Mouse (Mus musculus) small intestine, adult 2 months (tissue): ENCODE measurements around the gene Gm49630. TPM values are rescaled to one million over a fixed set of nuclear protein-coding genes. Genes with fewer than 3 reads are reported as not detected.
"Not testable (repeated sequence)": the region's sequence is repeated elsewhere in the genome, so short reads cannot be mapped to it uniquely, and the experiment has no call there.

Experiments
- H3K27ac ChIP-seq: fragments of 200-500 bp; 2 replicates; pipeline ENCODE4 v1.5.1; 2012; ENCODE audit warnings: low read depth, low read length, control low read depth, inconsistent platforms; ENCODE audit not compliant: insufficient read depth
- H3K27me3 ChIP-seq: fragments of 200-500 bp; 2 replicates; pipeline ENCODE4 v1.6.1; 2012; ENCODE audit warnings: mild to moderate bottlenecking, moderate library complexity, low read length, inconsistent platforms; ENCODE audit not compliant: control insufficient read depth, insufficient read depth
- H3K36me3 ChIP-seq: fragments of 200-500 bp; 2 replicates; pipeline ENCODE4 v1.6.1; 2012; ENCODE audit warnings: mild to moderate bottlenecking, low read length, control low read depth, inconsistent platforms; ENCODE audit not compliant: control insufficient read depth, insufficient read depth
- H3K4me1 ChIP-seq: fragments of 200-500 bp; 2 replicates; pipeline ENCODE4 v1.6.1; 2012; ENCODE audit warnings: low read length, inconsistent platforms, mixed read lengths; ENCODE audit not compliant: control insufficient read depth, insufficient read depth, insufficient read length
- H3K4me3 ChIP-seq: fragments of 200-500 bp; 2 replicates; pipeline ENCODE4 v1.5.1; 2012; ENCODE audit warnings: low read depth, mild to moderate bottlenecking, control low read depth, inconsistent platforms, low read length, moderate library complexity
- WGBS: fragments of 180-500 bp; shearing (Covaris S2); methylation state at CpG from one replicate; pipeline ENCODE4 v1.1.7; 2018; 5-methylcytosine and 5-hydroxymethylcytosine counted together
- polyA plus RNA-seq: library from polyadenylated mRNA; depleted of rRNA; stranded (reverse); fragments of >200 nt; gene quantifications from 2 replicates; pipeline ENCODE4 v1.2.3, GENCODE M21; 2012; rRNA removed

Gm49630 gene
- 2.1 TPM in 1 of 2 replicates, not detected in the other for polyA plus RNA-seq

- H3K27ac ChIP-seq, H3K27me3 ChIP-seq, H3K36me3 ChIP-seq, H3K4me3 ChIP-seq, H3K4me1 ChIP-seq: not testable (repeated sequence)
- whole genome bisulfite sequencing = 86% methylated on average over 3 of the region's 5 CpGs
Observed at GRCm38 (mm10) chr17:7371879-7372278, at the start of gene Gm49630. TSS of gene Gm49630 (minus strand) at chr17:7371979.

- H3K27me3 ChIP-seq, H3K4me1 ChIP-seq, H3K27ac ChIP-seq, H3K4me3 ChIP-seq, H3K36me3 ChIP-seq: not testable (repeated sequence)
- 5% methylated on average over 2 of the region's 3 CpGs for WGBS
Observed at GRCm38 (mm10) chr17:7420191-7420973, 48.6 kb upstream of the Gm49630 start.

- H3K36me3 ChIP-seq, H3K4me1 ChIP-seq, H3K27ac ChIP-seq, H3K27me3 ChIP-seq, H3K4me3 ChIP-seq: not testable (repeated sequence)
- 86% methylated on average over 7 of the region's 9 CpGs for WGBS
Observed at GRCm38 (mm10) chr17:7414601-7415310, 43.0 kb upstream of the Gm49630 start.

- H3K27ac ChIP-seq, H3K4me3 ChIP-seq, H3K4me1 ChIP-seq, H3K36me3 ChIP-seq, H3K27me3 ChIP-seq: not testable (repeated sequence)
- WGBS = 69% methylated on average over 8 of the region's 8 CpGs
Observed at GRCm38 (mm10) chr17:7413336-7413735, 41.6 kb upstream of the Gm49630 start.

- H3K4me3 ChIP-seq, H3K27ac ChIP-seq, H3K4me1 ChIP-seq, H3K27me3 ChIP-seq, H3K36me3 ChIP-seq: not testable (repeated sequence)
- WGBS = 78% methylated on average over 6 of the region's 6 CpGs
Observed at GRCm38 (mm10) chr17:7399770-7400169, 28.0 kb upstream of the Gm49630 start.

GRCm38 (mm10) chr17:7398198-7398847 lies 26.5 kb upstream of the Gm49630 start:
- 53% methylated on average over 6 of the region's 6 CpGs for WGBS
- not testable (repeated sequence) for H3K4me3 ChIP-seq, H3K36me3 ChIP-seq, H3K4me1 ChIP-seq, H3K27me3 ChIP-seq
- H3K27ac ChIP-seq = peak overlapping the region; percentile 83

- WGBS = 73% methylated on average over 13 of the region's 13 CpGs
- peak overlapping the region; percentile 45 for H3K4me3 ChIP-seq
- not testable (repeated sequence) for H3K36me3 ChIP-seq, H3K27me3 ChIP-seq, H3K4me1 ChIP-seq
- H3K27ac ChIP-seq = peak overlapping the region; percentile 67; the same call in 1 of the 2 replicates
Observed at GRCm38 (mm10) chr17:7397079-7397478, 25.3 kb upstream of the Gm49630 start.

- WGBS = no CpG with 5 or more reads among the region's 2 CpGs
- not testable (repeated sequence) for H3K36me3 ChIP-seq, H3K4me3 ChIP-seq, H3K27ac ChIP-seq, H3K4me1 ChIP-seq, H3K27me3 ChIP-seq
Observed at GRCm38 (mm10) chr17:7396288-7396687, 24.5 kb upstream of the Gm49630 start.

- 89% methylated on average over 8 of the region's 8 CpGs for WGBS
- not testable (repeated sequence) for H3K36me3 ChIP-seq, H3K27me3 ChIP-seq, H3K4me1 ChIP-seq, H3K27ac ChIP-seq
- peak overlapping the region; percentile 53 for H3K4me3 ChIP-seq
Observed at GRCm38 (mm10) chr17:7395671-7396070, 23.9 kb upstream of the Gm49630 start.

GRCm38 (mm10) chr17:7395116-7395515 lies 23.3 kb upstream of the Gm49630 start:
- 66% methylated on average over 7 of the region's 7 CpGs for WGBS

GRCm38 (mm10) chr17:7389898-7390297 lies 18.1 kb upstream of the Gm49630 start:
- H3K4me1 ChIP-seq, H3K27ac ChIP-seq, H3K36me3 ChIP-seq, H3K4me3 ChIP-seq, H3K27me3 ChIP-seq: not testable (repeated sequence)
- WGBS = 59% methylated on average over 7 of the region's 7 CpGs

More at GRCm38 (mm10) chr17:7395116-7395515, 23.3 kb upstream of the Gm49630 start:
- H3K4me3 ChIP-seq = peak overlapping the region; percentile 53; the same call in 1 of the 2 replicates
- H3K36me3 ChIP-seq, H3K4me1 ChIP-seq, H3K27me3 ChIP-seq, H3K27ac ChIP-seq: not testable (repeated sequence)
